In the genomic region with DNA sequence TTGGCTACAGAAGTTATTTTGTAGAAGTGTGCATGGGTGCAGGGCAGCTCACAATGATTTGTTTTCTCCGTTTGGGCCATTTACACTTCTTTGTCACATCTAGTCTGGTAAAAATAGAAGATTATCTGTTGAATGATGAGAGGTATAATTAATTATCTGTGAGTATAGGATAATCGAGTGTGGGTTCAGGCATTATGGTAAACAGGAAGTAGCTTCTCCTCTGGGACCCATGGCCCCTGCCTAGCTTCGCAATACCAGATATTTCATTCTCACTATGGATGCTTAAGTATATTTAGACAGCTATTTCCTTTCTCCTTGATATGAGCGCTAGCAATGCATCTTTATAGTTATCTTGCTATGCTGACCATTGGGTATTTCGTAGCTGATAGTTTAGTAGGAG, we compare ENCODE assay signal across 36 mouse cellular contexts.
"Had no signal": no experiment of that assay in that cellular context is flagged by ENCODE, and none has a peak within 500 bp of the region (broad histone marks: within the 10 kb centered on the region; RNA-seq: fewer than 3 reads in every experiment).

No protein-coding gene starts in this region.

- H3K27ac ChIP-seq: heart, adult 2 months; heart, embryonic 10.5 days; heart, embryonic 13.5 days; heart, embryonic 15.5 days; hindbrain, embryonic 10.5 days; hindbrain, embryonic 12.5 days; hindbrain, embryonic 13.5 days; hindbrain, embryonic 14.5 days; hindbrain, embryonic 15.5 days; hindbrain, postnatal 0 days; intestine, embryonic 15.5 days; kidney, embryonic 15.5 days; kidney, postnatal 0 days; layer of hippocampus, adult 2 months had no signal

- H3K9me3 ChIP-seq: heart, embryonic 10.5 days; heart, embryonic 12.5 days; heart, embryonic 13.5 days; heart, embryonic 15.5 days; hindbrain, embryonic 10.5 days; hindbrain, embryonic 12.5 days; hindbrain, embryonic 13.5 days; hindbrain, embryonic 15.5 days; intestine, embryonic 15.5 days; kidney, embryonic 15.5 days had no signal

- H3K36me3 ChIP-seq: heart, embryonic 10.5 days; heart, embryonic 12.5 days; heart, embryonic 13.5 days; heart, embryonic 15.5 days; hindbrain, embryonic 10.5 days; hindbrain, embryonic 12.5 days; hindbrain, embryonic 13.5 days; hindbrain, embryonic 15.5 days; intestine, embryonic 15.5 days; kidney, embryonic 15.5 days had no signal

- H3K4me3 ChIP-seq: heart, adult 2 months; heart, embryonic 10.5 days; heart, embryonic 12.5 days; heart, embryonic 13.5 days; heart, embryonic 15.5 days; hindbrain, embryonic 10.5 days; hindbrain, embryonic 12.5 days; hindbrain, embryonic 13.5 days; hindbrain, embryonic 15.5 days; intestine, embryonic 15.5 days; kidney, embryonic 15.5 days; layer of hippocampus, adult 2 months had no signal

- H3K27me3 ChIP-seq: heart, embryonic 12.5 days; heart, embryonic 13.5 days; heart, embryonic 15.5 days; hindbrain, embryonic 12.5 days; hindbrain, embryonic 13.5 days; hindbrain, embryonic 15.5 days; intestine, embryonic 15.5 days; kidney, embryonic 15.5 days had no signal

- ATAC-seq: hindbrain, embryonic 16.5 days; hindbrain, postnatal 0 days; inflammation-experienced regulatory T-cells, adult 6 months; intestine, embryonic 15.5 days; intestine, embryonic 16.5 days; intestine, postnatal 0 days had no signal

- DNase-seq: heart, adult 18-20 months; heart, adult 2 months; heart, postnatal 10 days; heart, postnatal 14 days; heart, postnatal 36 days; heart, postnatal 4 days; kidney, adult 11 months; kidney, adult 18-20 months; kidney, adult 2 months; kidney, adult 8-10 months; kidney, adult 9 months; kidney, postnatal 10 days; kidney, postnatal 14 days; kidney, postnatal 25 days; kidney, postnatal 36 days; kidney, postnatal 4 days; layer of hippocampus, adult 9-11 months had no signal

- H3K9ac ChIP-seq: heart, embryonic 12.5 days; heart, embryonic 13.5 days; heart, embryonic 15.5 days; hindbrain, embryonic 12.5 days; hindbrain, embryonic 13.5 days; hindbrain, embryonic 14.5 days; hindbrain, embryonic 15.5 days; intestine, embryonic 15.5 days; kidney, embryonic 15.5 days had no signal

- H3K4me1 ChIP-seq: heart, embryonic 10.5 days; heart, embryonic 12.5 days; heart, embryonic 13.5 days; heart, embryonic 15.5 days; hindbrain, embryonic 10.5 days; hindbrain, embryonic 12.5 days; hindbrain, embryonic 13.5 days; hindbrain, embryonic 15.5 days; intestine, embryonic 15.5 days; kidney, embryonic 15.5 days had no signal

- H3K4me2 ChIP-seq: heart, embryonic 11.5 days; heart, embryonic 12.5 days; heart, embryonic 13.5 days; heart, embryonic 15.5 days; hindbrain, embryonic 12.5 days; hindbrain, embryonic 13.5 days; hindbrain, embryonic 14.5 days; hindbrain, embryonic 15.5 days; intestine, embryonic 15.5 days; kidney, embryonic 15.5 days had no signal
